8 mouse cellular contexts compared by ENCODE assay signal in genomic region chr1:34511027-34511426, GRCm38 (mm10). TPM values are rescaled to one million over a fixed set of nuclear protein-coding genes. Genes with fewer than 3 reads are reported as not detected.
DNase-seq lines count a peak whose midpoint lies in the region; ATAC-seq and TF ChIP-seq lines count a peak whose summit lies in the region.

No protein-coding gene starts in this region.

- no peaks in the 10 kb centered on the region for H3K27me3 ChIP-seq in forebrain, embryonic 12.5 days
- no peaks in the 10 kb centered on the region for H3K27me3 ChIP-seq in hindbrain, embryonic 16.5 days (replicated peaks; ENCODE audit: control insufficient read depth, insufficient read depth, low read length)
- H3K27me3 ChIP-seq in limb, embryonic 12.5 days, result no peaks in the 10 kb centered on the region

- no peaks in the 10 kb centered on the region; the same call in 1 of the 2 replicates for H3K4me1 ChIP-seq in forebrain, embryonic 12.5 days
- no peaks in the 10 kb centered on the region for H3K4me1 ChIP-seq in hindbrain, embryonic 16.5 days (ENCODE audit: control insufficient read depth, insufficient read depth, low read depth, low read length)
- peaks cover 7% of the 10 kb centered on the region; the same call in 1 of the 2 replicates for H3K4me1 ChIP-seq in limb, embryonic 12.5 days (replicated peaks)

- no peak overlapping the region for H3K27ac ChIP-seq in forebrain, embryonic 12.5 days
- no peak overlapping the region for H3K27ac ChIP-seq in hindbrain, embryonic 16.5 days (ENCODE audit: low read depth, low read length)
- no peak overlapping the region for H3K27ac ChIP-seq in limb, embryonic 12.5 days

- no peak overlapping the region for H3K4me3 ChIP-seq in forebrain, embryonic 12.5 days (replicated peaks)
- H3K4me3 ChIP-seq in hindbrain, embryonic 16.5 days (ENCODE audit: low read length), result no peak overlapping the region
- H3K4me3 ChIP-seq in limb, embryonic 12.5 days (replicated peaks), result no peak overlapping the region

- H3K4me2 ChIP-seq in forebrain, embryonic 12.5 days, result peak overlapping the region; percentile 34; the same call in 1 of the 2 replicates
- H3K4me2 ChIP-seq in hindbrain, embryonic 16.5 days (ENCODE audit: low read length), result no peak overlapping the region
- peak overlapping the region; percentile 46; the same call in 1 of the 2 replicates for H3K4me2 ChIP-seq in limb, embryonic 12.5 days

- 5% methylated on average over 3 of the region's 3 CpGs for WGBS in forebrain, embryonic 12.5 days
- 10% methylated on average over 3 of the region's 3 CpGs for WGBS in hindbrain, embryonic 16.5 days
- WGBS in limb, embryonic 12.5 days, result 1% methylated on average over 3 of the region's 3 CpGs

- no peak overlapping the region for H3K9ac ChIP-seq in forebrain, embryonic 12.5 days
- H3K9ac ChIP-seq in hindbrain, embryonic 16.5 days (ENCODE audit: low read depth, low read length), result no peak overlapping the region
- H3K9ac ChIP-seq in limb, embryonic 12.5 days (replicated peaks), result no peak overlapping the region

- ATAC-seq in forebrain, embryonic 12.5 days (ENCODE audit: low FRiP score), result no peak
- peak; percentile 42; the same call in 1 of the 2 replicates for ATAC-seq in hindbrain, embryonic 16.5 days
- no peak for ATAC-seq in limb, embryonic 12.5 days (ENCODE audit: insufficient number of reproducible peaks, insufficient read depth, low FRiP score, low TSS enrichment, low read depth)

- H3K36me3 ChIP-seq in forebrain, embryonic 12.5 days (replicated peaks), result no peaks in the 10 kb centered on the region
- H3K36me3 ChIP-seq in hindbrain, embryonic 16.5 days (ENCODE audit: control insufficient read depth, insufficient read depth, low read length), result no peaks in the 10 kb centered on the region
- no peaks in the 10 kb centered on the region for H3K36me3 ChIP-seq in limb, embryonic 12.5 days

- 0 out of 2 replicates have a peak, but pooled peaks cover under 1% of the 10 kb centered on the region for H3K9me3 ChIP-seq in forebrain, embryonic 12.5 days
- H3K9me3 ChIP-seq in hindbrain, embryonic 16.5 days (ENCODE audit: control insufficient read depth, low read length), result no peaks in the 10 kb centered on the region
- H3K9me3 ChIP-seq in limb, embryonic 12.5 days, result no peaks in the 10 kb centered on the region

- no peak for TF ChIP-seq POLR2A in brain, embryonic 14.5 days (IDR thresholded peaks at IDR 0.05; ENCODE audit: borderline replicate concordance, extremely low read depth, insufficient read depth, insufficient read length, poor library complexity, severe bottlenecking)

- peak; percentile 4 for DNase-seq in kidney, adult 18-20 months
- no peak for DNase-seq in kidney, adult 11 months
- peak; percentile 34 for DNase-seq in brain, embryonic 14.5 days (ENCODE audit: low read depth)
- DNase-seq in naive thymus-derived CD4-positive, alpha-beta T cell, adult 2 months (ENCODE audit: low read depth), result peak; percentile 78
- peak; percentile 72 for DNase-seq in testis, postnatal 10 days (ENCODE audit: low spot score)

- peak; percentile 69 for TF ChIP-seq CTCF in brain, embryonic 14.5 days (IDR thresholded peaks at IDR 0.05; ENCODE audit: borderline replicate concordance, extremely low read depth, insufficient read depth, insufficient read length)

RNA-seq across cellular contexts. Expression of gene Prss39, which starts 12.8 kb away (rescaled TPM):
- polyA plus RNA-seq in brain, embryonic 14.5 days (2012; rRNA removed), result not detected in 2 replicates
- polyA plus RNA-seq in forebrain, embryonic 12.5 days (2016; fragmentation: Nextera tagmentation; extraction: Ambion mirVana), result not detected in 2 replicates
- not detected in 2 replicates for polyA plus RNA-seq in hindbrain, embryonic 16.5 days (2015; fragmentation: Nextera tagmentation; extraction: Ambion mirVana)
- not detected in 2 replicates for polyA plus RNA-seq in limb, embryonic 12.5 days (2016; fragmentation: Nextera tagmentation; extraction: Ambion mirVana)

RNA-seq across cellular contexts. Expression of gene Cfc1, which starts 24.4 kb away (rescaled TPM):
- polyA plus RNA-seq in brain, embryonic 14.5 days (2012; rRNA removed), result 0.08 and 0.09 TPM in 2 replicates
- polyA plus RNA-seq in forebrain, embryonic 12.5 days (2016; fragmentation: Nextera tagmentation; extraction: Ambion mirVana), result not detected in 2 replicates
- polyA plus RNA-seq in hindbrain, embryonic 16.5 days (2015; fragmentation: Nextera tagmentation; extraction: Ambion mirVana), result 0.16 and 0.25 TPM in 2 replicates
- not detected in 2 replicates for polyA plus RNA-seq in limb, embryonic 12.5 days (2016; fragmentation: Nextera tagmentation; extraction: Ambion mirVana)

RNA-seq across cellular contexts. Expression of gene Prss40, which starts 49.7 kb away (rescaled TPM):
- polyA plus RNA-seq in brain, embryonic 14.5 days (2012; rRNA removed), result not detected in 2 replicates
- polyA plus RNA-seq in forebrain, embryonic 12.5 days (2016; fragmentation: Nextera tagmentation; extraction: Ambion mirVana), result not detected in 2 replicates
- polyA plus RNA-seq in hindbrain, embryonic 16.5 days (2015; fragmentation: Nextera tagmentation; extraction: Ambion mirVana), result not detected in 2 replicates
- 0.13 TPM in 1 of 2 replicates, not detected in the other for polyA plus RNA-seq in limb, embryonic 12.5 days (2016; fragmentation: Nextera tagmentation; extraction: Ambion mirVana)

RNA-seq across cellular contexts. Expression of gene Ptpn18, which starts 51.5 kb away (rescaled TPM):
- 12.3 and 12.6 TPM in 2 replicates for polyA plus RNA-seq in brain, embryonic 14.5 days (2012; rRNA removed)
- 3.3 and 5.4 TPM in 2 replicates for polyA plus RNA-seq in forebrain, embryonic 12.5 days (2016; fragmentation: Nextera tagmentation; extraction: Ambion mirVana)
- polyA plus RNA-seq in hindbrain, embryonic 16.5 days (2015; fragmentation: Nextera tagmentation; extraction: Ambion mirVana), result 4.4 and 4.9 TPM in 2 replicates
- 10.8 and 13.4 TPM in 2 replicates for polyA plus RNA-seq in limb, embryonic 12.5 days (2016; fragmentation: Nextera tagmentation; extraction: Ambion mirVana)
